Mouse (Mus musculus) thymus, postnatal 25 days (tissue): ENCODE measurements around the gene Gm4952.

Experiments
- DNase-seq: peaks from one replicate; pipeline ENCODE4 v3.0.0; 2022

Gene Gm4952

GRCm38 (mm10) chr19:12599674-12600073, at the start of gene Gm4952:
Gm4952 (plus strand) TSS chr19:12599974.
- DNase-seq = no peak

GRCm38 (mm10) chr19:12550005-12550942, 49.5 kb upstream of the Gm4952 start:
- no peak for DNase-seq

- no peak for DNase-seq
Observed at GRCm38 (mm10) chr19:12556293-12556692, 43.5 kb upstream of the Gm4952 start.

GRCm38 (mm10) chr19:12558219-12558618, 41.6 kb upstream of the Gm4952 start:
- no peak for DNase-seq

GRCm38 (mm10) chr19:12564197-12564596, 35.6 kb upstream of the Gm4952 start:
- DNase-seq = no peak

GRCm38 (mm10) chr19:12567011-12567410, 32.8 kb upstream of the Gm4952 start:
- DNase-seq = no peak

GRCm38 (mm10) chr19:12570866-12571265, 28.9 kb upstream of the Gm4952 start:
- DNase-seq = no peak

GRCm38 (mm10) chr19:12571687-12572086, 28.1 kb upstream of the Gm4952 start:
- no peak for DNase-seq

GRCm38 (mm10) chr19:12572614-12573265, 27.0 kb upstream of the Gm4952 start:
- no peak for DNase-seq

GRCm38 (mm10) chr19:12573266-12574011, 26.3 kb upstream of the Gm4952 start:
- DNase-seq = peak; percentile 77

- DNase-seq = no peak
Observed at GRCm38 (mm10) chr19:12574012-12574407, 25.8 kb upstream of the Gm4952 start.

GRCm38 (mm10) chr19:12575107-12575506, 24.7 kb upstream of the Gm4952 start:
- no peak for DNase-seq

- DNase-seq = no peak
Observed at GRCm38 (mm10) chr19:12575514-12575913, 24.3 kb upstream of the Gm4952 start.

GRCm38 (mm10) chr19:12576639-12577038, 23.1 kb upstream of the Gm4952 start:
- DNase-seq = no peak

- DNase-seq = no peak
Observed at GRCm38 (mm10) chr19:12585310-12585709, 14.5 kb upstream of the Gm4952 start.

- DNase-seq = peak; percentile 77
Observed at GRCm38 (mm10) chr19:12591908-12592307, 7.9 kb upstream of the Gm4952 start.

GRCm38 (mm10) chr19:12595135-12595529, 4.6 kb upstream of the Gm4952 start:
- DNase-seq = no peak

GRCm38 (mm10) chr19:12595530-12596289, 4.1 kb upstream of the Gm4952 start:
- peak; percentile 35 for DNase-seq

GRCm38 (mm10) chr19:12596290-12597072, 3.3 kb upstream of the Gm4952 start:
- peak; percentile 4 for DNase-seq

- DNase-seq = no peak
Observed at GRCm38 (mm10) chr19:12597073-12597405, 2.7 kb upstream of the Gm4952 start.

GRCm38 (mm10) chr19:12598674-12599073, 1.1 kb upstream of the Gm4952 start:
- no peak for DNase-seq
